Mouse (Mus musculus) adrenal gland, adult 2 months (tissue): ENCODE data around the gene Cdh23. TPM values are rescaled to one million over a fixed set of nuclear protein-coding genes. Genes with fewer than 3 reads are reported as not detected.

Experiments used
- DNase-seq: peaks from one replicate; pipeline ENCODE4 v3.0.0; 2021
- polyA plus RNA-seq: library from polyadenylated mRNA; depleted of rRNA; stranded (reverse); fragments of >200 nt; gene quantifications from 2 replicates; pipeline ENCODE4 v1.2.3, GENCODE M21; 2012
- total RNA-seq, 2 experiments: library from RNA; stranded (reverse); gene quantifications; 2 replicates each; pipeline ENCODE4 v1.2.3; 2021

Cdh23 gene
- total and polyA plus RNA-seq, 3 experiments, result 0.90 to 1.4 (median 1.1) TPM

- DNase-seq, result no peak
Measured at GRCm38 (mm10) chr10:60481381-60481780, 214.9 kb downstream of the Cdh23 start.

- no peak for DNase-seq
Measured at GRCm38 (mm10) chr10:60474549-60474948, 221.7 kb downstream of the Cdh23 start.

- no peak for DNase-seq
Measured at GRCm38 (mm10) chr10:60473782-60474322, 222.4 kb downstream of the Cdh23 start.

GRCm38 (mm10) chr10:60467752-60468151 is 228.5 kb downstream of the Cdh23 start:
- DNase-seq, result no peak

- DNase-seq, result no peak
Measured at GRCm38 (mm10) chr10:60463953-60464647, 232.2 kb downstream of the Cdh23 start.

GRCm38 (mm10) chr10:60456662-60457397 is 239.5 kb downstream of the Cdh23 start:
- DNase-seq, result no peak

- no peak for DNase-seq
Measured at GRCm38 (mm10) chr10:60455193-60455592, 241.1 kb downstream of the Cdh23 start.

GRCm38 (mm10) chr10:60447186-60447585 is 249.1 kb downstream of the Cdh23 start:
- DNase-seq, result no peak

- DNase-seq, result peak; percentile 8
Measured at GRCm38 (mm10) chr10:60445031-60445593, 251.2 kb downstream of the Cdh23 start.

- DNase-seq, result no peak
Measured at GRCm38 (mm10) chr10:60443078-60443477, 253.2 kb downstream of the Cdh23 start.

- DNase-seq, result no peak
Measured at GRCm38 (mm10) chr10:60442321-60442720, 254.0 kb downstream of the Cdh23 start.

GRCm38 (mm10) chr10:60432679-60433078 is 263.6 kb downstream of the Cdh23 start:
- no peak for DNase-seq

- no peak for DNase-seq
Measured at GRCm38 (mm10) chr10:60430591-60430990, 265.7 kb downstream of the Cdh23 start.

- DNase-seq, result no peak
Measured at GRCm38 (mm10) chr10:60430001-60430400, 266.3 kb downstream of the Cdh23 start.

- no peak for DNase-seq
Measured at GRCm38 (mm10) chr10:60422756-60423155, 273.5 kb downstream of the Cdh23 start.

GRCm38 (mm10) chr10:60419624-60420023 is 276.7 kb downstream of the Cdh23 start:
- no peak for DNase-seq

- DNase-seq, result peak; percentile 54
Measured at GRCm38 (mm10) chr10:60418137-60418536, 278.2 kb downstream of the Cdh23 start.

- DNase-seq, result no peak
Measured at GRCm38 (mm10) chr10:60417041-60417440, 279.2 kb downstream of the Cdh23 start.

- no peak for DNase-seq
Measured at GRCm38 (mm10) chr10:60413756-60414155, 282.5 kb downstream of the Cdh23 start.

- no peak for DNase-seq
Measured at GRCm38 (mm10) chr10:60411794-60412193, 284.5 kb downstream of the Cdh23 start.

- peak; percentile 49 for DNase-seq
Measured at GRCm38 (mm10) chr10:60407831-60408230, 288.5 kb downstream of the Cdh23 start.

GRCm38 (mm10) chr10:60405460-60406177 is 290.7 kb downstream of the Cdh23 start:
- DNase-seq, result peak; percentile 9
